Mouse (Mus musculus): ENCODE data around the gene Pou2f1.

The Pou2f1 gene

GRCm38 (mm10) chr1:165882146-165882900 is 120.2 kb downstream of the Pou2f1 start:
- no peak for DNase-seq (ENCODE audit: low spot score in 2 of 2)

- no peak for DNase-seq (ENCODE audit: low spot score in 2 of 2)
These were observed 123.7 kb downstream of the Pou2f1 start for GRCm38 (mm10) chr1:165878751-165879150.

GRCm38 (mm10) chr1:165875520-165876284 is 126.8 kb downstream of the Pou2f1 start:
- no peak for DNase-seq (ENCODE audit: low spot score in 2 of 2)

GRCm38 (mm10) chr1:165874645-165875044 is 127.8 kb downstream of the Pou2f1 start:
- DNase-seq (ENCODE audit: low spot score in 2 of 2), result no peak

DNA sequence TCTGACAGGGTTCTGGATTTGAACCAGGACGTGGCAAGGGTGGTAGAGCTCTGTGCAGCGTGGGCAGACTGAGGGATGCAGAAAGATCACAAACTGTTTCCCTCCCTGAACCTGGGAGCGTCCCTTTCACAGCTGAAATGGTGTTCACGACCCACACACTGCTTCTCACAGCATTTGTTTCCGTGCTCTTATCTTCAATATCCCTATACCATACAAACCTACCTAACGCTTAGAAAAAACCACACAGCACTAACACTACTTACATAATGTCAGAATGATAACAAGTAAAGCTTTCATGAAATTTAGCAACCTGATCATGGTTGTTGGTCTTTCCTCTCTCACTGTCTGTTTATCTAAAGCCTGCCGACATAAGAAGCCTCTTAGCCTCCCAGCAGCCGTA is 133.8 kb downstream of the Pou2f1 start:
- no peak for DNase-seq (ENCODE audit: low spot score in 2 of 2)

DNA sequence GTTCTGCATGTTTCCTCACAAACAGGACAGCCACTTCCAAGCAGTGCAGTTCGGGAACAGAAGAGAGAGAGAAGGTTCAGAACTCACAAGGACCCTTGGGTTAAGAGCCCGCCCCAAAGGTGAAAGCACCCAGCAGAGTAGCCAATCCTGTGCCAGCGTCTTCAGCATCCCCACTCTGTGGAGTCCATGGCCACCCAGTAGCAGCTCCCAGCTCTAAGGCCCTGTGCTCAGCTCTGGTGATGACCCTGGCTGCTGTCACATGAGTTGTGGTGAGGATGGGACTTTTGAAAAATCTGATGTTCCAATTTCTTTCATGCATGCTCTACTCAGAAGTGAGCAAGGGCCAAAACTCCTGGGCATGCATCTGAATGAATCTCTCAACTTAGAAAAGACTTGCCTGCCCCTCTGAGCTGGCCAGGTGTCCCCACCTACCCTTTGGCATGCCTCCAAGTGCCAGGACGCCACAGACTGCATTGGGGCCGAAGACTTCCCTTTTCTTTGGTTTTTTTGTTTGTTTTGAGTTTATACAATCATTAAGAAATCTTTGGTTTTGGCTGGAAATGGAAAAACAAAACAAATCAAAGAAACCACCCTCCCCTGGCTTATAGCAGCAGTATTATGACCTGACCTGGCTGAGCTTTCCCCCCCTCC is 135.7 kb downstream of the Pou2f1 start:
- no peak for DNase-seq (ENCODE audit: low spot score in 2 of 2)

DNA sequence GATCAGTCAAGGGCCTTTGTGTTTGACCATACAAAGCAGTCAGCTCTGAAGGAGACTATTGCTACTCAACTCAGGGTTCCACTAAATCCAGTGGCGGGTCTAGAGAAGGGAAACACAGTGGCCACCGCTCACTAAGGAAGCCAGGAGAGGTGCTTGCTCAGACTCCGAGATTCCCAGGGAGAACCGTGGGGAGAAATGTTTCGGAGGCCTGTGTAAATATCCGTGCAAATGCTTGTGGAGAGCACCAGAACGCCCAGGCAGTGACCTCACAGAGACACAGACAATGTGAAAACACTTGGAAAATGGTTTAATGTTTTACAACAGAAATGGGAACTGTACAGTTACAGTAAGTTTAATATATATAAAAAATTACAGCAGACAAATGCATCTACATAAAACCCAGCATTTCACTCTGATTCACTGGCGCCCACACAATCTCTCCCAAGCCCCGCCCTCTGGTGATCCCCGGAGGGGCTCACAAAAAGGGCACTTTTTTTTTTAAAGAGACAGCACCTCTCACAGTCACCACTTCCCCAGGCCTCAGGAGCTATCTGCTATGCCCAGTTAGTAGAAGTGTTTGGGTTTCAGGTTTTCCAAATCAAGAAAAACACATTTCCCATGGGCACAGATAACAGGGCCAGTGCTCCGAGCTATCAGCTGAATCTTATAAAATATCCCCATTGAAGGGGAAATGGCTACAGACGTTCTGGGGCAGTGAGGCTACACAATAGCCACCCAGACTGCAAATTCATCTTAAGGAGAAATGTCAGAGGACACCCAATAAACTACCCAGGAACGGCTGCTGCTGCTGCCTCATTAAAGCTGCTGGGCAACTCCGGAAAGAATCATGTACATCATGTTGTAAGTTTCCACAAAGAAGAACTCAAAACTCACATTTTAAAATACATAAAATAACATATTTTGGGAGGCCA is 137.3 kb downstream of the Pou2f1 start:
- DNase-seq (ENCODE audit: low spot score in 2 of 2), result no peak

DNA sequence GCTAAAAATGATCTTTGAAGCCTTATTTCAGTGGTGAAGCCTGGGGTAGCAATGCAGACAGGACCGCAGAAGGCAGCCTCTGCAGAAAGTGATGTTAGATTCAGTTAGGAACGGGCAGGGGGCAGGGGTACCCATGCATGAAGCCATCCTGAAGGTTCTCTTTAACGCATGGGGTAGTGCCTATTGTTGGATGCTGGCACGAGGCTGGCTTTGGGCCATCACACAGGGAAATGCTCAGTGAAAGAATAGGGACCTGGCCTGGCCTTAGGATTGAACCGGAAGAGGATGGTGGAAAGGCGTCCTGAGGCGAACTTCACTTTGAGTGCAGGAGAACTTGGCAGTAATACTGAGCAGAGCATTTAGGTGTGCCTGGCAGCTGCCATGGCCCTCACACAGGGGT is 140.4 kb downstream of the Pou2f1 start:
- no peak for DNase-seq (ENCODE audit: low spot score in 2 of 2)

DNA sequence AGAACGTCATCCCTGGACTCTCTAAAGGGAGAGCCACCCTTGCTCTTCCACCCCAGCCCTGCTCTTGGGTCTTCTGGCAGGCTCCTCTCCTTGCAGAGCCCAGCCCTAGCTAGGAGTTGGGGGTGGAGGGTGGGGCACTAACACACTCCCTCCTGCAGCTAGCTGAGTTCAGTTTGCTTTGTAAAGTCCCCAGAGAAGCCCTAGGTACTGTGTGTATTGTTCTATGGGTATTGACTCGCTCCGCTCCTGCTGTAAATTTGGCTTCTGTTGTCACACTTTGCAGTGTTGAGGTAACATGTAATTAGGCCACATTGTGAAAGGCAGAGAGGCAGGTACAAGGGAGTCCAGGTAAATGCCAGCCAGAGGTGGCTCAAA is 141.3 kb downstream of the Pou2f1 start:
- no peak for DNase-seq (ENCODE audit: low spot score in 2 of 2)

GRCm38 (mm10) chr1:165860373-165861234 is 141.9 kb downstream of the Pou2f1 start:
- no peak for DNase-seq (ENCODE audit: low spot score in 2 of 2)

- DNase-seq (ENCODE audit: low spot score in 2 of 2), result no peak
These were observed 144.1 kb downstream of the Pou2f1 start for GRCm38 (mm10) chr1:165858356-165858755.

- DNase-seq (ENCODE audit: low spot score in 2 of 2), result no peak
These were observed 145.2 kb downstream of the Pou2f1 start for GRCm38 (mm10) chr1:165857279-165857678.

GRCm38 (mm10) chr1:165855759-165856545 is 146.5 kb downstream of the Pou2f1 start:
- DNase-seq (ENCODE audit: low spot score in 2 of 2), result no peak

DNA sequence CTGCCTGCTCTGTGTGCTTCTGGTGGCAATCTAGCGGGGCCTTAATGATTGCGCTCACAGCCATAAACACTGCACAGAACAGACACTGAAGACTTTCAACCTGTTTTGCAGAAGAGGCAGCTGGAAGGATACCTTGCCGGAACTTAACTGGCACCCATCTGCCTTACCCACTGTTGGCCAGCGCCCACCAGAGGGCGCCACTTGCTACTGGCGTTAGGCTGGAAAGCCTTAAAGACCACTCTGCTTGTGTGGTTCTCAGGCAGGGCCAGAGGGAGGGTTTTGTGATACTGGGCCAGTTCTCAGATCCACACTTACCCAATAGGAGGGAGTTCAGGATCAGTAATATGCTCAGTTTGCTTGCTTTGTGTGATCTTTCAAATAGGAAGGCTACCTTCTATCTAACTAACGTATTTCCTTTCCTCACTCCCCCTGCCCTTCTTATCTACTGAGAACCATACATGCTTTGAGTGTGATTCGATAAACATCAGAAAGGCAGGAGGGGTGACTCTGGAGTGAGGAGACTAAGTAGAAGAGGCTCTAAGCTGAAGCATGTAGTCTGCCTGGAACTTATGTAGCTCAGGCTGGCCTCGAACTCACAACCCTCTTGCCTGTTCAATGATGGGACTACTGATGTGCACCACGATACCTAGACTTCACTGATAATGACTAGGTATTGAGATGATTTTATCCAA is 148.6 kb downstream of the Pou2f1 start:
- DNase-seq (ENCODE audit: low spot score in 2 of 2), result peak; percentile 70 to 78

DNA sequence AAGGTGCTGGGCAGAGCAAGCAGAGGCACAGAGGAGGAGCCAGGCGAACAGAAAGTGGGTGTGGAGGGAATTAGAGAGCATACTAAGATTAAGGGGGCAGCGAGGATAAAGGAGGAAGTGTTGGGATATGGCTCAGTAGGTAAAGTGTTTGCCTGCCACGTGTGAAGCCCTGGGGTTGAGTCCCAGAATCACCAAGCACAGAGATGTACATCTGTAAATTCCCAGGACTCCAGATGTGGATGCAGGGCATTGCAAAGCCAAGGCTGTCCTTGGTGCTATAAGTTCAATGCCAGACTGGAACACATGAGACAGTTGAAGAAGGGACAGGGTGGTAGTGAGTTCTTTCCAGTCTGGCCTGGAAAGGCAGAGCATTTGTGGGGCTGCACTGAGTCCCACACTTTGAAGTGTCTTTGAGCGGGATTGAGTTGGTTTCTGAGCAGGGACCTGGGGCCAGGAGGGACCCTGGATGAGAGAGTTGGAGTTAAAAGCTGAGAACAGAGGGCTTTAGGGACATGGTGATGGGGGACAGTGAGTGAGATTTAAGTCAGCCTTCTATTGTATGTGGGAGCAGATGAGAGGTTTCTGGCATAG is 149.3 kb downstream of the Pou2f1 start:
- DNase-seq (ENCODE audit: low spot score in 2 of 2), result no peak

- no peak for DNase-seq (ENCODE audit: low spot score in 2 of 2)
These were observed 150.3 kb downstream of the Pou2f1 start for GRCm38 (mm10) chr1:165852131-165852530.

- DNase-seq (ENCODE audit: low spot score in 2 of 2), result no peak
These were observed 152.7 kb downstream of the Pou2f1 start for GRCm38 (mm10) chr1:165849458-165850445.

DNA sequence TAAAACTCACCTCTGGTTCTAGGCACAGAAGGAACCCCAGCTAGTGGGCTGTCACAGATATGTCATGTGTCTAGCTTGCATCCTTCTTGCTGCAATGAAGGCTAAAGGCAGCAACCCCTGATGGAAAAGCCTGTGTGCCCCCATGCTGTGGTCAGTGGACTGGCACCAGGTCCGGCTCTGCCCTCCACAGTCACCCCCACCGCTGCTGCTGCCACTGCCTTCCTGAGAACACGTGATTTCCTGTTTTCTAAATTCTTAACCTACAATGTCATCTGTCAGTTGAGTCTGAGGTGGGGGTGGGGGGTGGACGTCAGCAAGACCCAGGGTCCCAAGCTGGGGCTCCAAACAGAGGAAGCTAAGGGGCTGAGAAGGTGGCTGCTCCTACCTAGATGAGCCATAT is 153.6 kb downstream of the Pou2f1 start:
- DNase-seq (ENCODE audit: low spot score in 2 of 2), result peak; percentile 80 to 85
